Mouse (Mus musculus): ENCODE results near the gene Gkap1.

DNA sequence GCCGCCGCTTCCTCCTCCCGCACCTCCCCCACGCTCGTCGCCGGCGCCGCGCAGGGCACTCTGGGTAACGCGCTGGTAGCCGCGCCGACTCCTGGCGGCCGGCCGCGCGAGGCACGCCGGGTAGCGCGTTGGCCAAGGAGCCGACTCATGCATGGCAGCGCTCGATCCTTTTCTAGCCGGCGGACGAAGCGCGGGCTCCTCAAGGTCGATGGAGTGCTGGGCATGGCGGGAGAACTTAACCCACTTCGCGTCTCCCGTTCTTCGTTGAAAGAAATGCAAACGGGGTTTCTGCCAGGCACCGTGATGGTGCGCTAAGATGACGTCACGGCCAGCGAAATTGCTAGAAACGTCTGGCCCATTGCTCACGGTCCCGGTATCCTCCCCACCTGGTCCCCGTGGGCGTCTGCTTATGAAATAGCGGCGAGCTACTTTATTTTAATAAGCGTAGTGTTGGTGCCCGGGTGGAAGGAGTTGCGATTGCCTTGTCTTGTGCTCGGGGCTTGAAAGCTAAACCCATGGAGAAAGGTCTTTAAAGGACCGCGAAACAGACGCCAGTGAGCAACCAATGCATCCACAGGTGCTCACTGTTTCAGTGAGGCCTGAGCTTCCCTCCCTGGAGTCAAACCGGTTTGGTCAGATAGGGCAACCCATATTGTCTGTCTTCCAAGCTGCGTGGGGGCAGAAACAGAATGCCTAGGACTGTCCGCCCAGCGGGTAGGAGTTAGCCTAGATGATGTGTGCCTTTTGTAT, 59.7 kb downstream of the Gkap1 start, which contains the start of gene Ubqln1:
- TF ChIP-seq CTCF (conservative IDR thresholded peaks at IDR 0.05; ENCODE audit: low read length) (no peak), NANOG (IDR thresholded peaks at IDR 0.05; ENCODE audit: borderline replicate concordance, low read length) (no peak), POU5F1 (IDR thresholded peaks at IDR 0.05; ENCODE audit: borderline replicate concordance, low read length) (no peak)

All from E14TG2a.4 (cell line).